Comparison of ENCODE assay signal across 14 mouse cellular contexts in genomic region chr6:138872495-138873415, GRCm38 (mm10).
DNase-seq lines count a peak whose midpoint lies in the region; ATAC-seq and TF ChIP-seq lines count a peak whose summit lies in the region.
"Had no signal": no experiment of that assay in that cellular context is flagged by ENCODE, and none has a peak within 500 bp of the region (broad histone marks: within the 10 kb centered on the region; RNA-seq: fewer than 3 reads in every experiment).

No protein-coding gene starts in this region.

- H3K4me1 ChIP-seq in neural tube, embryonic 12.5 days, result no peaks in the 10 kb centered on the region
- H3K4me1 ChIP-seq in kidney, adult 2 months (ENCODE audit: control insufficient read depth, insufficient read depth, low read length), result no peaks in the 10 kb centered on the region
- H3K4me1 ChIP-seq: liver, embryonic 13.5 days; neural tube, embryonic 13.5 days had no signal

- H3K4me2 ChIP-seq in neural tube, embryonic 12.5 days (replicated peaks), result no peak overlapping the region
- H3K4me2 ChIP-seq: liver, embryonic 13.5 days; neural tube, embryonic 13.5 days had no signal

- WGBS in neural tube, embryonic 12.5 days, result 78% methylated on average over 20 of the region's 20 CpGs
- WGBS in kidney, adult 2 months, result 56% methylated on average over 20 of the region's 20 CpGs

- TF ChIP-seq CTCF in brain, embryonic 14.5 days (IDR thresholded peaks at IDR 0.05; ENCODE audit: borderline replicate concordance, extremely low read depth, insufficient read depth, insufficient read length), result no peak
- no peak for TF ChIP-seq CTCF in kidney, adult 2 months (conservative IDR thresholded peaks at IDR 0.05; ENCODE audit: insufficient read depth, insufficient read length, low read depth, low read length)

- no peak for ATAC-seq in cerebellum, adult (ENCODE audit: insufficient number of reproducible peaks, low FRiP score, low TSS enrichment)
- 0 out of 2 replicates have a peak, but pooled peaks have one; percentile 21 for ATAC-seq in neural tube, embryonic 12.5 days (ENCODE audit: low FRiP score, low read depth)

- no peaks in the 10 kb centered on the region for H3K36me3 ChIP-seq in neural tube, embryonic 12.5 days
- no peaks in the 10 kb centered on the region for H3K36me3 ChIP-seq in kidney, adult 2 months (ENCODE audit: control insufficient read depth, insufficient read depth, low read length)
- H3K36me3 ChIP-seq: G1E; liver, embryonic 13.5 days; neural tube, embryonic 13.5 days had no signal

- H3K9ac ChIP-seq in neural tube, embryonic 12.5 days, result no peak overlapping the region
- H3K9ac ChIP-seq: liver, embryonic 13.5 days; neural tube, embryonic 13.5 days had no signal

- no peak for TF ChIP-seq POLR2A in brain, embryonic 14.5 days (IDR thresholded peaks at IDR 0.05; ENCODE audit: borderline replicate concordance, extremely low read depth, insufficient read depth, insufficient read length, poor library complexity, severe bottlenecking)
- TF ChIP-seq POLR2A in kidney, adult 2 months (IDR thresholded peaks at IDR 0.05; ENCODE audit: low read depth, low read length), result no peak

- no peaks in the 10 kb centered on the region for H3K9me3 ChIP-seq in neural tube, embryonic 12.5 days
- H3K9me3 ChIP-seq: neural tube, embryonic 13.5 days had no signal

- no peak overlapping the region for H3K27ac ChIP-seq in neural tube, embryonic 12.5 days
- H3K27ac ChIP-seq in kidney, adult 2 months (ENCODE audit: insufficient read depth, low read depth, low read length), result no peak overlapping the region
- H3K27ac ChIP-seq: liver, embryonic 13.5 days; neural tube, embryonic 13.5 days had no signal

- H3K27me3 ChIP-seq in neural tube, embryonic 12.5 days (replicated peaks), result no peaks in the 10 kb centered on the region
- no peaks in the 10 kb centered on the region for H3K27me3 ChIP-seq in kidney, adult 2 months (replicated peaks; ENCODE audit: control insufficient read depth, insufficient read depth, low read length)
- H3K27me3 ChIP-seq: liver, embryonic 13.5 days; neural tube, embryonic 13.5 days had no signal

- DNase-seq in cerebellum, postnatal 25 days, result peak; percentile 5
- DNase-seq in brain, embryonic 14.5 days (ENCODE audit: low read depth), result peak; percentile 79
- peak; percentile 32 to 55 for DNase-seq in layer of hippocampus, adult 18-20 months (ENCODE audit: low spot score in 2 of 2)
- no peak for DNase-seq in kidney, adult 2 months
- no peak for DNase-seq in thymus, postnatal 0 days (ENCODE audit: low spot score)
- no peak for DNase-seq in thymus, postnatal 4 days
- DNase-seq: gastrocnemius, postnatal 25 days; kidney, postnatal 14 days; liver, embryonic 13.5 days; lung, postnatal 4 days had no signal

- no peak overlapping the region for H3K4me3 ChIP-seq in neural tube, embryonic 12.5 days
- H3K4me3 ChIP-seq in kidney, adult 2 months (ENCODE audit: insufficient read depth, low read depth, low read length), result no peak overlapping the region
- H3K4me3 ChIP-seq: liver, embryonic 13.5 days; neural tube, embryonic 13.5 days had no signal

Comparison
In these comparisons a context has a peak if more than half of its experiments do, and no peak if none do; other contexts are left out.
1. DNase-seq: peak in cerebellum, postnatal 25 days (2 of 2), brain, embryonic 14.5 days (single experiment) and layer of hippocampus, adult 18-20 months (2 of 2); none in kidney, adult 2 months (single experiment), thymus, postnatal 0 days (single experiment) and thymus, postnatal 4 days (single experiment).